Mouse (Mus musculus): ENCODE results near the gene Mllt6. TPM values are rescaled to one million over a fixed set of nuclear protein-coding genes. Genes with fewer than 3 reads are reported as not detected.
A peak's percentile ranks its signal among the peaks of the same experiment; 100 is the strongest.

Gene Mllt6
- total and polyA plus RNA-seq, 3 experiments: 17.2 to 17.6 TPM; not detected in 1

DNA sequence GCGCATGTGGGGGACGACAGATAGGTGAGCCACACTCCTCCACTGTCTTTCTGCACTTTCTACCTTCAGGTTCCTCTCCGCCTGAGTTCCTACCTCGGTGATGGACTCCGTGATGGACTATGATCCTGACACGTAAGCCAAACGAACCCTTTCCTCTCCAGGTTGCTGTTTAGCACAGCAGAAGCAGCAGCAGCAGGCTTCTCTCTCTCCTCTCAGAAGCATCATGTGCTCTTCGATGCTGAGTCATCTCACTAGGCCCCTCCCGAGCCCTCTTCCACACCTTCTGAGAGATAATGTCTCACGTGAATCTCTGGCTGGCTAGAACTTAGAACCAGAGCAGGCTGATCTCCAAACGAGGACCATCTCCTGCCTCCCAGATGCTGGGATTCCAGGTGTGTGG is 44.8 kb upstream of the Mllt6 start:
- Histone ChIP-seq H3K4me3 (ENCODE audit: control insufficient read depth in 1 of 2, insufficient read depth in 1 of 2, low read depth in 2 of 2, low read length in 2 of 2) (no peak overlapping the region), H3K27me3 (ENCODE audit: control insufficient read depth in 1 of 2, insufficient read depth in 2 of 2, low read length in 2 of 2) (peaks cover 10 to 13% of the 10 kb centered on the region in 2 experiments), H3K27ac (ENCODE audit: control insufficient read depth, low read depth, low read length) (no peak overlapping the region), H3K9ac (ENCODE audit: control insufficient read depth, low read depth, low read length, poor library complexity, severe bottlenecking) (no peak overlapping the region), H3K4me1 (ENCODE audit: control insufficient read depth in 1 of 2, insufficient read depth in 2 of 2, low read length in 2 of 2) (peaks cover 0 to 6% of the 10 kb centered on the region in 2 experiments; a peak in 2 of 4 replicates), H3K9me3 (replicated peaks; ENCODE audit: insufficient read depth, low read length) (no peaks in the 10 kb centered on the region), H3K36me3 (ENCODE audit: control insufficient read depth in 1 of 2, insufficient read depth in 2 of 2, low read length in 2 of 2) (peaks cover 0 to 3% of the 10 kb centered on the region in 2 experiments; a peak in 1 of 4 replicates), H3K79me2 (ENCODE audit: control insufficient read depth, insufficient read depth, low read length, poor library complexity) (no peaks in the 10 kb centered on the region)
- TF ChIP-seq USF2 (IDR thresholded peaks at IDR 0.05; ENCODE audit: borderline replicate concordance in 1 of 2, insufficient read depth in 1 of 2, low read depth in 1 of 2, low read length in 2 of 2) (no peak), BHLHE40 (IDR thresholded peaks at IDR 0.05; ENCODE audit: borderline replicate concordance, low read depth, low read length) (peak; percentile 83), USF1 (IDR thresholded peaks at IDR 0.05; ENCODE audit: low read depth, low read length) (peak; percentile 58), MYC (IDR thresholded peaks at IDR 0.05; ENCODE audit: low read depth, low read length) (0 out of 2 replicates have a peak, but pooled peaks have one; percentile 32), MAX (IDR thresholded peaks at IDR 0.05; ENCODE audit: low read length) (peak; percentile 69), GABPA (IDR thresholded peaks at IDR 0.05; ENCODE audit: low read depth, low read length) (peak; percentile 35; the same call in 1 of the 2 replicates), ETS1 (IDR thresholded peaks at IDR 0.05; ENCODE audit: low read depth, low read length) (0 out of 2 replicates have a peak, but pooled peaks have one; percentile 31), TCF12 (IDR thresholded peaks at IDR 0.05; ENCODE audit: low read depth, low read length) (peak; percentile 14; the same call in 1 of the 2 replicates), MAFK (IDR thresholded peaks at IDR 0.05; ENCODE audit: borderline replicate concordance, low read depth, low read length) (peak; percentile 22; the same call in 1 of the 2 replicates), UBTF (IDR thresholded peaks at IDR 0.05; ENCODE audit: borderline replicate concordance, insufficient read depth, low read depth, low read length) (no peak), SMC3 (IDR thresholded peaks at IDR 0.05; ENCODE audit: low read depth, low read length) (no peak), NELFE (IDR thresholded peaks at IDR 0.05; ENCODE audit: low read depth, low read length) (no peak)
- DNase-seq (ENCODE audit: low read depth, low spot score): peak; percentile 58

DNA sequence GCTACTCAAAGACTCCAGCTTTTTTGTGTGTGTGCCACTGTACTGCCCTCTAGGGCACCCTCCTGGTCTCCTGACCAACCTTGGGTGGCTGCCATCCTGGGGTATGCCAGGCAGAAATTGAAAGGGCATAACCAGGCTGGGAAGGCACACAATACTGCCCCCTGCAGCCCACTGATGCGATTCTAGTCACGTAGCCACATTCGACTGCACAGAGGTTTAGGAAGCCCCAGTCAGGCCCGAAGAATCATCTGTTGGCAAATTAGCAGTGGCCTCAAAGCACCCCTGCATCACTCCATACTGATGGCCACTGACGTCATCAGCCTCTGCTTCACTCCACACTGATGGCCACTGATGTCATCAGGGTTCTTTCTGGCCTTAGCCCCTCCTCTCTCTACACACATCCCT is 43.8 kb upstream of the Mllt6 start:
- Histone ChIP-seq H3K27me3 (ENCODE audit: control insufficient read depth in 1 of 2, insufficient read depth in 2 of 2, low read length in 2 of 2) (peaks cover 7 to 12% of the 10 kb centered on the region in 2 experiments), H3K36me3 (ENCODE audit: control insufficient read depth in 1 of 2, insufficient read depth in 2 of 2, low read length in 2 of 2) (peaks cover 0 to 3% of the 10 kb centered on the region in 2 experiments; a peak in 1 of 4 replicates), H3K9me3 (replicated peaks; ENCODE audit: insufficient read depth, low read length) (no peaks in the 10 kb centered on the region), H3K4me3 (ENCODE audit: control insufficient read depth in 1 of 2, insufficient read depth in 1 of 2, low read depth in 2 of 2, low read length in 2 of 2) (no peak overlapping the region), H3K9ac (ENCODE audit: control insufficient read depth, low read depth, low read length, poor library complexity, severe bottlenecking) (no peak overlapping the region), H3K79me2 (ENCODE audit: control insufficient read depth, insufficient read depth, low read length, poor library complexity) (no peaks in the 10 kb centered on the region), H3K4me1 (ENCODE audit: control insufficient read depth in 1 of 2, insufficient read depth in 2 of 2, low read length in 2 of 2) (peaks cover 0 to 6% of the 10 kb centered on the region in 2 experiments; a peak in 2 of 4 replicates), H3K27ac (ENCODE audit: control insufficient read depth, low read depth, low read length) (no peak overlapping the region)
- TF ChIP-seq SMC3 (IDR thresholded peaks at IDR 0.05; ENCODE audit: low read depth, low read length) (peak; percentile 73), CTCF (IDR thresholded peaks at IDR 0.05 in 2 of 3, conservative IDR thresholded peaks at IDR 0.05 in 1 of 3; ENCODE audit: control insufficient read depth in 1 of 3, insufficient read depth in 1 of 3, low read depth in 2 of 3, low read length in 3 of 3, poor library complexity in 1 of 3, severe bottlenecking in 1 of 3) (peak; percentile 58 to 70 (median 70)), MAX (IDR thresholded peaks at IDR 0.05; ENCODE audit: low read length) (no peak), RAD21 (IDR thresholded peaks at IDR 0.05; ENCODE audit: low read depth, low read length) (peak; percentile 38)
- peak; percentile 52 for DNase-seq (ENCODE audit: low read depth, low spot score)

Data from MEL (cell line).